Mouse (Mus musculus) megakaryocyte-erythroid progenitor cell, adult 5-6 weeks (primary cell): ENCODE data around the gene Uevld. TPM values are rescaled to one million over a fixed set of nuclear protein-coding genes. Genes with fewer than 3 reads are reported as not detected.
A peak's percentile ranks its signal among the peaks of the same experiment; 100 is the strongest.

ENCODE experiments used
- ATAC-seq: replicated peaks from 2 replicates; pipeline ENCODE4 v1.8.0; 2016; ENCODE audit warnings: mild to moderate bottlenecking, inconsistent platforms; ENCODE audit not compliant: severe bottlenecking, poor library complexity, low FRiP score, low TSS enrichment
- total RNA-seq, 2 experiments: library from RNA; stranded (forward) in 1 of 2; stranded (reverse) in 1 of 2; fragments of 200-1000, 215-1000 nt in 1 of 2; fragments of >200 nt in 1 of 2; fragmentation: Nextera tagmentation in 1 of 2; gene quantifications; 2 replicates each; pipeline ENCODE4 v1.2.3; 2014 to 2017

The Uevld gene
- total RNA-seq (2014; fragmentation: Nextera tagmentation) = 11.1 and 12.0 TPM in 2 replicates
- 7.9 and 8.0 TPM in 2 replicates for total RNA-seq (2017)

DNA sequence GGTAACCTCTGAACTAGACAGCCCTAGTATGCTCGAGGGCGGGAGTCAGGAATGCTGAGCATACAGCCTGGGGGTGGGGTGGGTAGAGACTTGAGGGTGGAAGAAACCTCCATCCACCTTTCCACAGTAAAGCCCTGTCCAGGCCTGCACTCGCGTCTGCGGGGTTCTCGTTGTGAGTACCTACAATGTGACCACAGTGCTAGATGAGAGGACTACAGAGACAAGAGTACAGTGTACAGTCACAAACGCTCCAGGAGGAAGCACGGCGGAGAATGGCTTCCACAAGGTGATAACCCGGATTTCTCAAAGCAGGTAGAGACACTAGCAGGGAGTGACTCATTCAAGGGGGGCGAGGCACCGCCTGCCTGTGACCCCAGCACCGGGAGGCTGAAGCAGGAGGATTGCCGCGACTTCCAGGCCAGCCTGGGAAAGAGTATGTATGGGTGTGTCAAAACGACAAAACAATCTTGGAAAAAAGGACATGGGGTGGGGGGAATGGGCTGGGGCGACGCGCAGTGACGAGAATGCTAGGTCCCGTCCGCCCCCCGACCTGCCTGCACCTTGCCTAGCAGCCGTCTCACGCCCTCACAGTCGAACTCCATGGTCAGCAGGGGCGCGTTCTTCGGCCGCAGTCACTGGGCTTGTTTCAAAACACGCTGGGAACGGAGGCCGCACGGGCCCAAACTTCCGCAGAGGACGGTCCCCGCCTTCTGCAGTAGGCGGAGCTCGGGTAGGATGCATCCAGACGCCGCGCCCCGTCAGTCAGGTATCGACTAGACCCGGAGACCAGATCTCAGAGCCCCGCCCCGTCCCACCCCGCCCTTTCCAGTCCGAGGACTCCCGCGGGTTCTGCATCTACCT, at the start of gene Uevld:
Uevld (minus strand) TSS at position 697 of the 861 bp plus-strand sequence.
- peak; percentile 89 for ATAC-seq

DNA sequence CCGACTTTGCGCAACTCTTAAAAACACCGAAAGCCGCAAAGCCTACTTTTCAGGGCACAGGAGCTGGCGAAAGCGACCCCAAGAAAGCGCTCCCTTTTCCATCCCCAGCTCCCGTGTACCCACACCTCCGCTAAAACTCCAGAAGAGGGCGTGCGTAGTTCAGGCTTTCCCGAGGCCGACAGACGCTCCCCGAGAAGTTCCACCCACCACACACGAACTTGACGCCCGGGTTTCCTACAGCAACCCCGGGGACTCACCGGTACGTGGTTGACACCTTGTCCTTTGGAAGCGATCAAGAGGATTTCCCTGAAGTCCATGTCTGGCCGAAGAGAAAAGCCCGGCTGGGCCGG, 49.5 kb upstream of the Uevld start:
- ATAC-seq = peak; percentile 69

- ATAC-seq = 0 out of 2 replicates have a peak, but pooled peaks have one; percentile 9
Measured at GRCm38 (mm10) chr7:47007109-47007780, 48.9 kb upstream of the Uevld start.

GRCm38 (mm10) chr7:47003411-47004115, 45.2 kb upstream of the Uevld start:
- ATAC-seq = no peak

GRCm38 (mm10) chr7:47001900-47002275, 43.6 kb upstream of the Uevld start:
- no peak for ATAC-seq

DNA sequence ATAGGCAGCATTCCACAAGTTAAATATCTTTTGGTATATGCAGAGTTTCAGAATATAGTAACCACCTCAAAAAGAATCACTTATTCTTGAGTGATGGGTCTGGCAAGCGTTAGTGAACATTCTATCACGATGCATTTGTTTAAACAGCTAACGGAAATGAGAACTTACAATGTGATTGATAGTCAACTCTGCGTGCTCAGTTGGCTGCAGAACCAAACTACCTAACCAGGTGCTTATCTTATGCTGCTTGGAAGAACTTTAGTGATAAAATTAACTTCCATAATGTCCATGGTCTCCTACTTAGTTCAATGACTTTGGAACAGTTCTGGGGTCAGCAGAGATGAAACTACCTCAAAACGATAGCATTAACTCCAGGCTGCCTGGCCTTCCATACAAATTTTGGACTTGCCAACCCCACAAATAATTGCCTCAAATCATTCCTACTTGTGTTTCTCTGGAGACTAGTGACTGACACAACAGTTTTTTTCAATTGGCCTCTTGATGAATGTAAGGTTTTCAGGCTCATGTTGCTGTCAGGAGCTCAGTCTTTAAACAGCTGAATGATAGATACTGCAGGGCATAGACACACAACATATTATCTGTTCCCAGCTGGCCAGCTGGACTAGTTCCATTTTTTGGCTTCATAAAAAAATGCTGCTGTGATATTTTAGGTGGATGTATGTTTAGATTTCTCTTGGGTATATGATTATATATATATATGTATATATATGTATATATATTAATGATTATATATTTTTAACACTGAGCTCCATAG, 43.0 kb upstream of the Uevld start:
- no peak for ATAC-seq

DNA sequence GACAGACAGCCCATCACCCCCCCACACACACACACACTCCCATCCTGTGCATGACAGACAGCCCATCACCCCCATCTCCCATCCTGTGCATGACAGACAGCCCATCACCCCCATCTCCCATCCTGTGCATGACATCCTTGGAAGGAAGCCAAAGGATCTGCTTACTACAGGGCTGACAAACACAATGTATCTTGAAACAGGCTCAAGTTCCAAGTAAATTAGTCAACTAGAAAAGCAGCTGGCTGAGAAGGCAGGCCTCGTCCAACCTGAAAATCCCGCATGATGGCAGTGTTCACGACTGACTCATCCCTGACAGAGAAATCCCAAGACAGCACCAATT, 42.3 kb upstream of the Uevld start:
- no peak for ATAC-seq

- no peak for ATAC-seq
Measured at GRCm38 (mm10) chr7:46999983-47000643, 41.8 kb upstream of the Uevld start.

GRCm38 (mm10) chr7:46998942-46999341, 40.6 kb upstream of the Uevld start:
- no peak for ATAC-seq

GRCm38 (mm10) chr7:46997644-46998395, 39.5 kb upstream of the Uevld start:
- ATAC-seq = peak; percentile 22; the same call in 1 of the 2 replicates

GRCm38 (mm10) chr7:46997008-46997407, 38.7 kb upstream of the Uevld start:
- peak; percentile 86 for ATAC-seq

DNA sequence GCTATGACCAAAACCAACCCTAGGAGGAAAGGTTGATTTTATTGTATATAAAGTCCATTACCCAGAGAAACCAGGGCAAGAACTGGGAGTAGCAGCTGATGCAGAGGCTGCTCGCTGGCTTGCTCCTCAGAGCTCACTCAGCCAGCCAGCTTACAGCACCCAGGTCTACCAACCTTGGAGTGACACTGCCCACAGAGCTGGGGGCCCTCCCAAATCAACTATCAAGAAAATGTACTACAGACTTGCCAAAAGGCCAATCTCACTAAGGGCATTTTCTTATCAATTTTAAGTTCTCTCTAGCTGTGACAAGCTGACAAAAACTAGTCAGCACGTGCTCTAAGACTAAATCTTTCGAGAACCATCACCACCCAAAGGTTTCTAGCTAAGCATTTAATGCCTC, 37.2 kb upstream of the Uevld start:
- peak; percentile 23; the same call in 1 of the 2 replicates for ATAC-seq

DNA sequence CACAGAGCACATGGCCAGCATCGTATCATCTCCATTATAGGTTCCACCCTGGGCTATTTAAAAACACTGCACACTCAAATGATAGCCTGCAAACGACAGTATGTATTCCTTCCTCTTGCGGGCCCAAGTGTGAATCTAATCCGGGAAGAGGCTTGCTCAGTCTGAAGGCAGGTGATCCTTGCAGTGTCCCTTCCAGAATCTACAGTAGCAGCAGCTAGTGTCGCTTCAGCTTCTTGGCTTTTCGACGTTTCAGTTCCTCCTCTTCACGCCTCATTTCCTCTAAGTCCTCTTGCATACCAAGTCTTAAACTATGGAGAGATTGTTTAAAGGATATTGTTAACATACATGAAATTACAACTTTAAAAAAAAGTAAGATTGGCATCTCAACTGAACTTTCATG, 34.8 kb upstream of the Uevld start:
- ATAC-seq = no peak

- ATAC-seq = peak; percentile 86
Measured at GRCm38 (mm10) chr7:46989387-46989786, 31.1 kb upstream of the Uevld start.

DNA sequence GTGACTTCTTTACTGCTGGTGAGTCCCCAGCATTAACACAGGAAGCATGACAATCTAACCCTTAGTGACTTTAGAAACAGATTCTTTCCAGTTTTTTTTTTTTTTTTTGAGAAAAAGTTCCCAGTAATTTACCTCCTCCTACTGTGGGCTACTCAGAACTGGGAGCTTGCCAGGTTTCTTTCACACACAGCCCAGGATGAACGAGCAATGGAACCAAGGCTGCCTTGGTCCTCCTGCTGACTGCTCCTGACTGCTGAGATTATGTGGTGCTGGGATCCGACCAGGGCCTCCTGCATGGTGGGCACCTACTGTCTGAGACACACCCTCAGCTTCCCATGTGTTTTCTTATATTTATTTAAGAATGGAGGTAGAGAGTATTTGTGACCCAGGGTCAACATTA, 28.7 kb upstream of the Uevld start:
- ATAC-seq = no peak

DNA sequence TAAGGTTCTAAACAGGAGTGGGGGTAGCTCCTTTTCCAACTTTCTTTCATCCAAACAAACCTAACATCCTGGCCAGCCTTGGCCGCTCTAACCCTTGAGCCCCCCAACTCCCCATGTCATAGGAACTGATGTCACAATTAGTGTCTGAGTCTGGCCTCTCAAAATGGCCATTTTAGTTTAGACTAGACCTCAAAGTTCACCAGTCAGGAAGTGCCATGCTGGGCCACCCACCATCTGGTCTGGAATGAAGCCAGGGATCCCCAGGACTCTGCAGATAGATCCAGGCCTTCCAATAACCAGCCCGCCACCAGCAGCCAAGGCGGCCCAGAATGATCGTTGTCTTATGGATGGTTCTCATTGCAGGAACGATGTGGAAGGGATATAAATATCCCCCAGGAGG, 28.3 kb upstream of the Uevld start:
- ATAC-seq = 0 out of 2 replicates have a peak, but pooled peaks have one; percentile 22

DNA sequence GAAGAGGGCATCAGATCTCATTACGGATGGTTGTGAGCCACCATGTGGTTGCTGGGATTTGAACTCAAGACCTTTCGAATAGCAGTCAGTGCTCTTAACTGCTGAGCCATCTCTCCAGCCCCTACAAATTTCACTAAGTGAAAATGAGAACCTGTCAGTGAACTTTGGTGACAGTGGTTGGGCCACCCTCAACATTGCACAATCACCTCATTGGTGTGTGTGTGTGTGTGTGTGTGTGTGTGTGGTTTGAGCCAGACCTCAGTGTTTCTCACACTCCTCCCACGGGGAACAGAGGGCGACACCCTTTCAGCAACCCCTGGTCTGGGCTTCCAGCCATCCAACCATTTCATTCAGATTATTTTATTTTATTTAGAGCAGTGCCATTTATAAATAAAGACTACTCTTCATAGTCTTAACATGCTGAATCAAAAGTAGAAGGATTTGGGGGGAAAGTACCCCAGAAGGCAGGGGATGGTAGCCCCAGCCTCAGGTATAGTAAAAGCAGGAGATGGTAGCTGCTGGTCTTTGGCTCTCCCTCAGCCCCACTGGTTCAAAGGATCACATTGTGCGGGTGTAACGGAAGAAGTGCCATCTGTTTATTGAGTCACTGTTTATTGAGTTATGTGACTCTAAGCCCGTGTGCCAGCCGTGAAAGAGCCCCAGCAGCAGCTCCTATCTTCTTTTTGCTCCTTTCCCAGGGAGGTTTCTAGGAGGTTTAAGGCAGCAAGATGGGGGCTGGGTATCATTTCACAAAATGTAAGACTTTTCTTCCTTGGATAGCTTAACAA, 27.6 kb upstream of the Uevld start:
- ATAC-seq = no peak

- ATAC-seq = no peak
Measured at GRCm38 (mm10) chr7:46983280-46983679, 25.0 kb upstream of the Uevld start, which contains the start of gene Gm9999. Gene Gm9999, plus strand, starts transcription at chr7:46983580.
